Comparison of ENCODE assay signal across 8 mouse cellular contexts in the genomic region with DNA sequence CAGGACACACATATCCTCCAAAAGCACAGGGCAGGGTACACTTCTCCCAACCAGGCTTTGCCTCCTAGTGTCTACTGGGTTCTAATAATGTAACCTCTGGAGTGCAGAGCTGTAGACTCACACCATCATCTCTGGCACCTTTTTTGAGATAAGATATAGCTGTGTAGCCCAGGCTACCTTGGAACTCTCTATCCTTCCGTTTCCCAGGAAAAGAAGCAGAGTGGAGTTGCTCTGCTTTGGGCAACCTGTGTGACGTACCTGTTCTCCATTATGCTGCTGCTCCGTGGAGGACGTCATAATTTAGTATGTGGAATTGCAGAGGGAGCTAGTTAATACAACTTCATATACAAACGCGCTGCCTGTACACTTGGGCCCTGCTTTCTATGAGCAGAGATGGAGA. TPM values are rescaled to one million over a fixed set of nuclear protein-coding genes. Genes with fewer than 3 reads are reported as not detected.
DNase-seq lines count a peak whose midpoint lies in the region; ATAC-seq and TF ChIP-seq lines count a peak whose summit lies in the region.
"Had no signal": no experiment of that assay in that cellular context is flagged by ENCODE, and none has a peak within 500 bp of the region (broad histone marks: within the 10 kb centered on the region; RNA-seq: fewer than 3 reads in every experiment).

A gene (plus strand): TSS at position 301 of the 400 bp plus-strand sequence.

- H3K27me3 ChIP-seq in lung, embryonic 14.5 days (ENCODE audit: insufficient read depth, low read length) = peaks cover 57% of the 10 kb centered on the region
- peaks cover 54% of the 10 kb centered on the region for H3K27me3 ChIP-seq in forebrain, embryonic 14.5 days (replicated peaks; ENCODE audit: control insufficient read depth, insufficient read depth, low read length)
- H3K27me3 ChIP-seq in limb, embryonic 12.5 days = peaks cover 74% of the 10 kb centered on the region
- peaks cover 10% of the 10 kb centered on the region; the same call in 1 of the 2 replicates for H3K27me3 ChIP-seq in small intestine, adult 2 months (ENCODE audit: control insufficient read depth, insufficient read depth, low read length)

- no peak for TF ChIP-seq CTCF in lung, embryonic 14.5 days (IDR thresholded peaks at IDR 0.05; ENCODE audit: low read depth)
- TF ChIP-seq CTCF in small intestine, adult 2 months (IDR thresholded peaks at IDR 0.05; ENCODE audit: extremely low read depth, insufficient read length, insufficient replicate concordance, low read depth, low read length) = no peak

- no peak within 1 kb of the TSS; the same call in none of the 2 replicates for H3K9ac ChIP-seq in lung, embryonic 14.5 days
- peak within 1 kb of the TSS; percentile 22; the same call in 1 of the 2 replicates for H3K9ac ChIP-seq in forebrain, embryonic 14.5 days (ENCODE audit: low read length)
- H3K9ac ChIP-seq in limb, embryonic 12.5 days (replicated peaks) = peak within 1 kb of the TSS; percentile 46

- peak; percentile 7; the same call in 1 of the 2 replicates for ATAC-seq in lung, embryonic 14.5 days (ENCODE audit: insufficient read depth)
- ATAC-seq in forebrain, embryonic 14.5 days = no peak
- ATAC-seq in limb, embryonic 12.5 days (ENCODE audit: insufficient number of reproducible peaks, insufficient read depth, low FRiP score, low TSS enrichment, low read depth) = no peak

- intact Hi-C loops in left cerebral cortex, postnatal 10 days (cut with DNase I) = no loop called here

- no peaks in the 10 kb centered on the region; the same call in 1 of the 2 replicates for H3K4me1 ChIP-seq in lung, embryonic 14.5 days (ENCODE audit: insufficient read depth)
- H3K4me1 ChIP-seq in forebrain, embryonic 14.5 days (ENCODE audit: control insufficient read depth, insufficient read depth, low read length) = peaks cover 5% of the 10 kb centered on the region; the same call in 1 of the 2 replicates
- H3K4me1 ChIP-seq in limb, embryonic 12.5 days (replicated peaks) = peaks cover 16% of the 10 kb centered on the region
- H3K4me1 ChIP-seq in small intestine, adult 2 months (ENCODE audit: control insufficient read depth, insufficient read depth, insufficient read length, low read length) = peaks cover 9% of the 10 kb centered on the region

- no peak for DNase-seq in lung, embryonic 14.5 days
- no peak for DNase-seq in lung, adult 18-20 months
- DNase-seq in forebrain, embryonic 14.5 days (ENCODE audit: low spot score) = no peak
- no peak for DNase-seq in left cerebral cortex, postnatal 10 days (ENCODE audit: extremely low spot score in 1 of 2, low spot score in 2 of 2)
- DNase-seq in spleen, postnatal 36 days (ENCODE audit: low spot score in 2 of 2) = no peak
- DNase-seq: cerebellum, adult 2 months had no signal

- TF ChIP-seq POLR2A in small intestine, adult 2 months (IDR thresholded peaks at IDR 0.05; ENCODE audit: low read depth, low read length) = no peak

- peak within 1 kb of the TSS; percentile 65 for H3K4me2 ChIP-seq in lung, embryonic 14.5 days
- H3K4me2 ChIP-seq in forebrain, embryonic 14.5 days (ENCODE audit: low read length) = peak within 1 kb of the TSS; percentile 49
- peak within 1 kb of the TSS; percentile 66 for H3K4me2 ChIP-seq in limb, embryonic 12.5 days

- 22% methylated on average over 6 of the region's 6 CpGs for WGBS in lung, embryonic 14.5 days
- 24% methylated on average over 6 of the region's 6 CpGs for WGBS in forebrain, embryonic 14.5 days
- 15% methylated on average over 6 of the region's 6 CpGs for WGBS in limb, embryonic 12.5 days
- WGBS in small intestine, adult 2 months = 29% methylated on average over 6 of the region's 6 CpGs

- H3K4me3 ChIP-seq in lung, embryonic 14.5 days (ENCODE audit: low read depth, low read length) = peak within 1 kb of the TSS; percentile 28
- peak within 1 kb of the TSS; percentile 16 for H3K4me3 ChIP-seq in forebrain, embryonic 14.5 days (ENCODE audit: low read depth, low read length)
- peak within 1 kb of the TSS; percentile 38 for H3K4me3 ChIP-seq in limb, embryonic 12.5 days (replicated peaks)
- H3K4me3 ChIP-seq in small intestine, adult 2 months (ENCODE audit: low read depth, low read length) = peak within 1 kb of the TSS; percentile 40

- H3K36me3 ChIP-seq in lung, embryonic 14.5 days (ENCODE audit: insufficient read depth) = no peaks in the 10 kb centered on the region
- no peaks in the 10 kb centered on the region for H3K36me3 ChIP-seq in forebrain, embryonic 14.5 days (ENCODE audit: control insufficient read depth, insufficient read depth, low read length)
- no peaks in the 10 kb centered on the region for H3K36me3 ChIP-seq in limb, embryonic 12.5 days
- no peaks in the 10 kb centered on the region for H3K36me3 ChIP-seq in small intestine, adult 2 months (ENCODE audit: control insufficient read depth, insufficient read depth, low read length)

- no peaks in the 10 kb centered on the region for H3K9me3 ChIP-seq in lung, embryonic 14.5 days (ENCODE audit: low read depth, low read length)
- no peaks in the 10 kb centered on the region for H3K9me3 ChIP-seq in forebrain, embryonic 14.5 days (replicated peaks; ENCODE audit: control insufficient read depth, low read length)
- H3K9me3 ChIP-seq in limb, embryonic 12.5 days = no peaks in the 10 kb centered on the region

- H3K27ac ChIP-seq in lung, embryonic 14.5 days (ENCODE audit: low read depth) = no peak within 1 kb of the TSS
- no peak within 1 kb of the TSS for H3K27ac ChIP-seq in forebrain, embryonic 14.5 days (ENCODE audit: low read depth, low read length)
- no peak within 1 kb of the TSS for H3K27ac ChIP-seq in limb, embryonic 12.5 days
- no peak within 1 kb of the TSS for H3K27ac ChIP-seq in small intestine, adult 2 months (ENCODE audit: insufficient read depth, low read depth, low read length)

RNA-seq across cellular contexts. Expression of the gene that starts here (rescaled TPM):
- 0.21 TPM in 1 of 2 replicates, not detected in the other for polyA plus RNA-seq in lung, embryonic 14.5 days (2014; fragmentation: Nextera tagmentation; extraction: Ambion mirVana)
- polyA plus RNA-seq in forebrain, embryonic 14.5 days (2014; fragmentation: Nextera tagmentation; extraction: Ambion mirVana) = not detected in 2 replicates
- polyA plus RNA-seq in limb, embryonic 12.5 days (2016; fragmentation: Nextera tagmentation; extraction: Ambion mirVana) = 0.23 and 0.25 TPM in 2 replicates
- polyA plus RNA-seq in small intestine, adult 2 months (2012; rRNA removed) = not detected in 2 replicates
- total RNA-seq in left cerebral cortex, postnatal 10 days (2021) = not detected
- polyA plus RNA-seq: cerebellum, adult 2 months had no signal

Comparison
In these comparisons a context has a peak if more than half of its experiments do, and no peak if none do; other contexts are left out.
1. Peak in ATAC-seq, H3K4me3 ChIP-seq and H3K4me2 ChIP-seq in lung, embryonic 14.5 days; RNA of the gene not detected or under 1 TPM.